Mouse (Mus musculus): ENCODE data around the gene Pde2a. TPM values are rescaled to one million over a fixed set of nuclear protein-coding genes. Genes with fewer than 3 reads are reported as not detected.

Pde2a gene
- total RNA-seq, 1 experiment from 2014 or later = 169 TPM

GRCm38 (mm10) chr7:101453725-101454124 is 32.2 kb downstream of the Pde2a start:
- peak; percentile 39 for DNase-seq

- DNase-seq = no peak
These were observed 33.0 kb downstream of the Pde2a start for GRCm38 (mm10) chr7:101454479-101454878.

GRCm38 (mm10) chr7:101455141-101455540 is 33.6 kb downstream of the Pde2a start:
- DNase-seq = no peak

GRCm38 (mm10) chr7:101456318-101456717 is 34.8 kb downstream of the Pde2a start:
- DNase-seq = no peak

GRCm38 (mm10) chr7:101456789-101457188 is 35.3 kb downstream of the Pde2a start:
- no peak for DNase-seq

- no peak for DNase-seq
These were observed 35.8 kb downstream of the Pde2a start for GRCm38 (mm10) chr7:101457283-101457682.

GRCm38 (mm10) chr7:101457801-101458200 is 36.3 kb downstream of the Pde2a start:
- no peak for DNase-seq

GRCm38 (mm10) chr7:101458278-101458781 is 36.8 kb downstream of the Pde2a start:
- DNase-seq = no peak

GRCm38 (mm10) chr7:101459305-101459813 is 37.9 kb downstream of the Pde2a start:
- DNase-seq = no peak

- DNase-seq = no peak
These were observed 38.6 kb downstream of the Pde2a start for GRCm38 (mm10) chr7:101459923-101460607.

- DNase-seq = no peak
These were observed 39.1 kb downstream of the Pde2a start for GRCm38 (mm10) chr7:101460608-101460957.

GRCm38 (mm10) chr7:101461571-101461970 is 40.1 kb downstream of the Pde2a start:
- no peak for DNase-seq

GRCm38 (mm10) chr7:101462327-101463068 is 41.0 kb downstream of the Pde2a start:
- no peak for DNase-seq

- DNase-seq = no peak
These were observed 42.3 kb downstream of the Pde2a start for GRCm38 (mm10) chr7:101463665-101464271.

- no peak for DNase-seq
These were observed 43.4 kb downstream of the Pde2a start for GRCm38 (mm10) chr7:101464927-101465326.

GRCm38 (mm10) chr7:101465392-101465791 is 43.9 kb downstream of the Pde2a start:
- no peak for DNase-seq

- no peak for DNase-seq
These were observed 44.5 kb downstream of the Pde2a start for GRCm38 (mm10) chr7:101465850-101466580.

- no peak for DNase-seq
These were observed 45.1 kb downstream of the Pde2a start for GRCm38 (mm10) chr7:101466581-101467081.

GRCm38 (mm10) chr7:101471423-101471822 is 49.9 kb downstream of the Pde2a start:
- no peak for DNase-seq

GRCm38 (mm10) chr7:101471968-101472480 is 50.5 kb downstream of the Pde2a start:
- DNase-seq = no peak
